Mouse (Mus musculus) adrenal gland, postnatal 14 days (tissue): ENCODE measurements around the gene Acan. TPM values are rescaled to one million over a fixed set of nuclear protein-coding genes. Genes with fewer than 3 reads are reported as not detected.

Experiments
- DNase-seq: peaks from one replicate; pipeline ENCODE4 v3.0.0; 2021; ENCODE audit warnings: mixed read lengths
- total RNA-seq: library from RNA; stranded (reverse); gene quantifications from 2 replicates; pipeline ENCODE4 v1.2.3, GENCODE M21; 2021

Gene Acan
- total RNA-seq, 1 experiment from 2014 or later: 0.48 TPM

DNA sequence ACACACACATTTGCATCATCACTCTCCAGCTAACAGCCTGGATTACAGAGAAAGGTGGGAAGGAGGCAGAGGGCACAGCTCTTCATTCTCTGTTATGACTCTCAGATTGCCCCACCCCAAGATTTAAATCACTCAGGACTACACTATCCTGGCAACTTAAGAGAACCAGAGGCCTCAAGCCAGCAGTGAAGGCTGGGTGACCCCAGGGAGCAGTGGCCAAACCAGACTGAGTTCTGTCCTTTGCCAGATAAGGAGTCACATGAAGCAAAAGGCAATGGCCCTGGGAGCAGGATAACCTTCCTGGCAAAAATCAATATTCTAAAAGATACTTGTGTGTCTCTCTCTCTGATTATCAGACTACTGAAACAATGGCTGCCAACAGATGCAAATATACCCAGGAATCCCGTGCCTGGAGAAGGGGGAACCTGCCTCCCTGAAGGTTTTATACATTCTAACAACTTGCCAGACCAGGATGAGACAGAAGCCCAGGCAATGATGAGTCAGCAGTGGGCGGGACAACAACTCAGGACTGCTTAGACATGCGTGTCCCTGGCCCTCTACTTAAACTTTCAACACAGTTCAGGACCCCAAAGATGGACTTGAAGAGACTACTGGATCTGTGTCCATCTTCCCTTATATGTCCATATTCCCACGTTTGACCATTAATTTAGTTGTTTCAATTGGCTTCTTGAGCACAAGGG, 86.8 kb downstream of the Acan start:
- DNase-seq: peak; percentile 51

DNA sequence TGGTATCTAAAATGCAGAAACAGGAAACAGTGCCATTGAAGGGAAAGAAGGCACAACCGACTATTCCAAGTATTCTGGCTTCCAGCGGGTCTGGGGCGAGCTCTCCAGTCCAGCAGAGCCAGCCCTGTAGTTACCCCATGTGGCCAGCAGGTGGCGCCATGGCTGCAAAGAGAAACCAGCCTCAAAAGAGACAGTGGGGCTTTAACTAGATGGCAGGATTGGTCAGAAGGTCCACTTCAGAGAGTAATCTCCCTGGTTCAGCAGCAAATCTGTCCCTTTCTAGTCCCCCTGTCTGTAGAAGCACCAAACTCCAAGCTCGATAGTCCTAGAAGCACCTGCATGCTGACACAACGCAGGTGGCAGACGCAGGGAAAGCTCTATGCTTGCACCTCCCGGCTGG, 87.6 kb downstream of the Acan start:
- peak; percentile 90 for DNase-seq

GRCm38 (mm10) chr7:79147011-79147837, 93.9 kb downstream of the Acan start:
- no peak for DNase-seq

GRCm38 (mm10) chr7:79147931-79148653, 94.8 kb downstream of the Acan start:
- peak; percentile 43 for DNase-seq

DNA sequence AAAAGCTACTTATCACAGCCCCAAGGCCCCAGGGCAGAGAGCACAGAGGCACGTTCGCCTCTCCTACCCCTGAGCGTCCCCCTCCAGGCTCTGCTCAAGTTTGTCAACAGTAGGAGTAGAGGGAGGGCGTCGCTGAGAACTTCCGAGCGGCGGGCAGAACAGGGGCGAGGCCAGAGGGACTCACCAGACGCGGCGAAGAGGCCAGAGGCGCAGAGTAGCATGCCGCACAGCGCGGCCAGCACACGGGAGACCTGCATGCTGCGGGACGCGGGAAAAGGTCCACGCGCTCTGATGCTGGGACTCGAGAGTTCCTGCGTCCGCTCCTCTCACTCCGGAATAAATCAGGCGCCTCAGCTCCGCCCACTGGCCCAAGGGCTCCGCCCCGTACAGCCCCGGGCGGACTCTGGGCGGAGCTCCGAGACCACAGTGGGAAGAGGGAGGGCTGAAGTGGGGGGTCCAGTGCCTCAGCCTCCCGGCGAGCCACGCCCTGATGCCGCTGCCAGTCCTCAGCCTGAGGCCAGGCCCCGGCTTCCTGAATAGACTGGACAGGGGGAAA, 95.5 kb downstream of the Acan start, which contains the start of gene Mfge8:
Gene Mfge8 (minus strand): TSS at position 350 of the 556 bp plus-strand sequence.
- DNase-seq: peak; percentile 96

- no peak for DNase-seq
These were observed 96.2 kb downstream of the Acan start for GRCm38 (mm10) chr7:79149522-79149921.

GRCm38 (mm10) chr7:79159406-79159805, 106.1 kb downstream of the Acan start:
- no peak for DNase-seq

Other genes starting within 250 kb of the Acan start
- gene Det1, start 206.2 kb upstream of the Acan start, total RNA-seq: 11.4 and 14.5 TPM in 2 replicates
- gene Aen, start 157.6 kb upstream of the Acan start, total RNA-seq: 31.8 and 35.3 TPM in 2 replicates
- 16.9 and 19.6 TPM in 2 replicates for gene Isg20, start 140.1 kb upstream of the Acan start, total RNA-seq
- gene Hapln3, start 77.5 kb downstream of the Acan start, total RNA-seq: 1.1 and 1.3 TPM in 2 replicates
- gene Mfge8, start 95.6 kb downstream of the Acan start, total RNA-seq: 220 and 296 TPM in 2 replicates
- 485 and 569 TPM in 2 replicates for gene Abhd2, start 219.7 kb downstream of the Acan start, total RNA-seq